Comparison of ENCODE assay signal across 18 mouse cellular contexts in genomic region chr9:13910091-13910490, GRCm38 (mm10).
A peak's percentile ranks its signal among the peaks of the same experiment; 100 is the strongest.
DNase-seq lines count a peak whose midpoint lies in the region; ATAC-seq and TF ChIP-seq lines count a peak whose summit lies in the region.
"Had no signal": no experiment of that assay in that cellular context is flagged by ENCODE, and none has a peak within 500 bp of the region (broad histone marks: within the 10 kb centered on the region; RNA-seq: fewer than 3 reads in every experiment).

No protein-coding gene starts in this region.

- no peak overlapping the region for H3K9ac ChIP-seq in liver, postnatal 0 days (replicated peaks)
- H3K9ac ChIP-seq: liver, embryonic 15.5 days had no signal

- no peaks in the 10 kb centered on the region for H3K27me3 ChIP-seq in liver, postnatal 0 days (ENCODE audit: insufficient read depth, low read length)
- H3K27me3 ChIP-seq: liver, embryonic 15.5 days had no signal

- H3K4me3 ChIP-seq in liver, postnatal 0 days (ENCODE audit: low read depth, low read length) = no peak overlapping the region
- H3K4me3 ChIP-seq: embryonic facial prominence, embryonic 10.5 days; hindbrain, embryonic 10.5 days; liver, embryonic 15.5 days; megakaryocyte, embryonic 14.5 days had no signal

- peak; percentile 10 to 19 for DNase-seq in heart, adult 9 months (ENCODE audit: low spot score in 2 of 2)
- DNase-seq in heart, adult 8-10 months (ENCODE audit: low spot score) = no peak
- DNase-seq in liver, postnatal 0 days = no peak
- no peak for DNase-seq in liver
- DNase-seq in kidney, adult 8-10 months = peak; percentile 23 to 25
- DNase-seq in kidney, postnatal 36 days = peak; percentile 17 to 46
- no peak for DNase-seq in cerebellum, adult 18-20 months
- no peak for DNase-seq in adrenal gland, adult 8-10 months
- DNase-seq: adrenal gland, postnatal 14 days; cerebellum, adult 2 months; retina, postnatal 1 day; right cerebral cortex, postnatal 4 days had no signal

- 68% methylated on average over 2 of the region's 2 CpGs for WGBS in liver, postnatal 0 days (ENCODE audit: insufficient replicate concordance)

- no peaks in the 10 kb centered on the region for H3K4me1 ChIP-seq in liver, postnatal 0 days (ENCODE audit: insufficient read depth)
- H3K4me1 ChIP-seq: embryonic facial prominence, embryonic 10.5 days; hindbrain, embryonic 10.5 days; liver, embryonic 15.5 days; megakaryocyte, embryonic 14.5 days had no signal

- no peak for TF ChIP-seq CTCF in liver, postnatal 0 days (IDR thresholded peaks at IDR 0.05; ENCODE audit: low read depth)

- no peaks in the 10 kb centered on the region for H3K9me3 ChIP-seq in liver, postnatal 0 days (ENCODE audit: low read length)
- H3K9me3 ChIP-seq: embryonic facial prominence, embryonic 10.5 days; hindbrain, embryonic 10.5 days; liver, embryonic 15.5 days; megakaryocyte, embryonic 14.5 days had no signal

- H3K36me3 ChIP-seq in liver, postnatal 0 days (replicated peaks; ENCODE audit: insufficient read depth, low read length) = no peaks in the 10 kb centered on the region
- H3K36me3 ChIP-seq: embryonic facial prominence, embryonic 10.5 days; hindbrain, embryonic 10.5 days; liver, embryonic 15.5 days had no signal

- no peak for TF ChIP-seq EP300 in liver, postnatal 0 days (IDR thresholded peaks at IDR 0.05; ENCODE audit: low read depth)

- ATAC-seq in liver, postnatal 0 days = 0 out of 2 replicates have a peak, but pooled peaks have one; percentile 25
- ATAC-seq: forebrain, embryonic 14.5 days; midbrain, embryonic 16.5 days had no signal

- no peak overlapping the region for H3K27ac ChIP-seq in liver, postnatal 0 days (ENCODE audit: low read depth)
- H3K27ac ChIP-seq: embryonic facial prominence, embryonic 10.5 days; hindbrain, embryonic 10.5 days; liver, embryonic 15.5 days had no signal

- no peak overlapping the region for H3K4me2 ChIP-seq in liver, postnatal 0 days (ENCODE audit: low read depth, low read length)
- H3K4me2 ChIP-seq: liver, embryonic 15.5 days had no signal

Comparison
In these comparisons a context has a peak if more than half of its experiments do, and no peak if none do; other contexts are left out.
1. DNase-seq: peak in heart, adult 9 months (2 of 2), kidney, adult 8-10 months (2 of 2) and kidney, postnatal 36 days (2 of 2); none in heart, adult 8-10 months (single experiment), liver, postnatal 0 days (single experiment), liver (single experiment), cerebellum, adult 18-20 months (0 of 2) and adrenal gland, adult 8-10 months (single experiment).